Mouse (Mus musculus) c-Kit-positive CD71-positive TER-119-positive erythroid progenitor cells, embryonic 14.5 days (primary cell): ENCODE measurements at regions not wholly inside any gene's neighbourhood (a gene's known extent, or its start where the extent isn't known, plus 50 kb on each side); places are given as distances from the start of the nearest gene placed in this dataset.

Experiments used
- DNase-seq: peaks from one replicate; pipeline ENCODE4 v3.0.0-alpha.2; 2013; ENCODE audit warnings: low spot score

- no peak for DNase-seq
Observed at GRCm38 (mm10) chr13:110991121-110991520, 263.7 kb upstream of the Actbl2 start.

GRCm38 (mm10) chr13:110994596-110994995, 260.2 kb upstream of the Actbl2 start:
- no peak for DNase-seq

GRCm38 (mm10) chr13:111002670-111003069, 252.1 kb upstream of the Actbl2 start:
- DNase-seq: no peak

- no peak for DNase-seq
Observed at GRCm38 (mm10) chr13:111014142-111014541, 240.7 kb upstream of the Actbl2 start.

GRCm38 (mm10) chr13:111030111-111030510, 224.7 kb upstream of the Actbl2 start:
- no peak for DNase-seq

- DNase-seq: no peak
Observed at GRCm38 (mm10) chr13:111031633-111032032, 223.2 kb upstream of the Actbl2 start.

- no peak for DNase-seq
Observed at GRCm38 (mm10) chr13:111043637-111044036, 211.2 kb upstream of the Actbl2 start.

- peak; percentile 12 for DNase-seq
Observed at GRCm38 (mm10) chr13:111044328-111045002, 210.3 kb upstream of the Actbl2 start.

- DNase-seq: no peak
Observed at GRCm38 (mm10) chr13:111050097-111050496, 204.7 kb upstream of the Actbl2 start.

GRCm38 (mm10) chr13:111055817-111056216, 199.0 kb upstream of the Actbl2 start:
- no peak for DNase-seq

- no peak for DNase-seq
Observed at GRCm38 (mm10) chr13:111087753-111088152, 167.1 kb upstream of the Actbl2 start.

GRCm38 (mm10) chr13:111096071-111096470, 158.7 kb upstream of the Actbl2 start:
- DNase-seq: no peak

- DNase-seq: no peak
Observed at GRCm38 (mm10) chr13:111097336-111097735, 157.5 kb upstream of the Actbl2 start.

- no peak for DNase-seq
Observed at GRCm38 (mm10) chr13:111098738-111099137, 156.1 kb upstream of the Actbl2 start.

GRCm38 (mm10) chr13:111099252-111099651, 155.6 kb upstream of the Actbl2 start:
- no peak for DNase-seq

- DNase-seq: no peak
Observed at GRCm38 (mm10) chr13:111100448-111100847, 154.4 kb upstream of the Actbl2 start.

GRCm38 (mm10) chr13:111104567-111105219, 150.1 kb upstream of the Actbl2 start:
- DNase-seq: no peak

GRCm38 (mm10) chr13:111131108-111131507, 123.7 kb upstream of the Actbl2 start:
- no peak for DNase-seq

- DNase-seq: no peak
Observed at GRCm38 (mm10) chr13:111136392-111136791, 118.4 kb upstream of the Actbl2 start.

GRCm38 (mm10) chr13:111142757-111143420, 111.9 kb upstream of the Actbl2 start:
- DNase-seq: no peak

GRCm38 (mm10) chr13:111144721-111145120, 110.1 kb upstream of the Actbl2 start:
- DNase-seq: no peak

GRCm38 (mm10) chr13:111157921-111158638, 96.7 kb upstream of the Actbl2 start:
- no peak for DNase-seq

GRCm38 (mm10) chr13:111159498-111159897, 95.3 kb upstream of the Actbl2 start:
- no peak for DNase-seq
